Mouse (Mus musculus): ENCODE measurements around the gene Gm9837. TPM values are rescaled to one million over a fixed set of nuclear protein-coding genes. Genes with fewer than 3 reads are reported as not detected.

Gene Gm9837
- total and polyA plus RNA-seq, 2 experiments from 2014 or later = not detected

- Histone ChIP-seq H3K4me2 (ENCODE audit: low read depth, low read length, poor library complexity, severe bottlenecking) (no peak overlapping the region), H3K4me1 (ENCODE audit: insufficient read depth, low read length) (no peaks in the 10 kb centered on the region), H3K27me3 (ENCODE audit: insufficient read depth, low read length) (no peaks in the 10 kb centered on the region), H3K36me3 (ENCODE audit: insufficient read depth, low read length) (no peaks in the 10 kb centered on the region), H3K4me3 (ENCODE audit: low read depth, low read length) (no peak overlapping the region), H3K9ac (replicated peaks; ENCODE audit: low read length, poor library complexity, severe bottlenecking) (no peak overlapping the region), H3K27ac (ENCODE audit: low read depth, low read length) (no peak overlapping the region), H3K9me3 (ENCODE audit: low read length) (no peaks in the 10 kb centered on the region)
- no peak for DNase-seq (ENCODE audit: low spot score)
- ATAC-seq (ENCODE audit: low FRiP score) = no peak
- TF ChIP-seq CTCF (IDR thresholded peaks at IDR 0.05) = no peak
- WGBS = 61% methylated on average over 3 of the region's 3 CpGs
Observed at GRCm38 (mm10) chr11:53508591-53508990, 38.3 kb upstream of the Gm9837 start.

DNA sequence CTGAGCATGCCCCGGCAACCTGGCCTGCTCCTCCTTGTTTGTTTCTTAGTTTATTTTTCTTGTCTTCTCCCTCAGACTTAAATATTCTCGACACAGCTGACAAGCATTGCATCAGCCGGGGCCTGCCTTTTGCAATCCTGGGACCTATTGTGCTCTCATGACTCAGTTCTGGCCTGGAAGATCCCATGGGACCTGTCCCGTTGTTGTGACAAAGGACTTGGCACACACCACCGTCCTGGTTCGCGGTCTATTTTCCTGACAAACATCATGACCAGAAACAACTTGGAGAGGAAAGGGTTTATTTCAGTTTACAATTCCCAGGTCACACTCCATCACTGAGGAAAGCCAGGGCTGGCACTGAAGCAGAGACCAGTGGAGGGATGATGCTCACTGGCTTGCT is 37.9 kb upstream of the Gm9837 start:
- no peak overlapping the region for H3K4me3 ChIP-seq (ENCODE audit: low read depth, low read length)
- WGBS = 49% methylated on average over 7 of the region's 7 CpGs
- no peaks in the 10 kb centered on the region for H3K36me3 ChIP-seq (ENCODE audit: insufficient read depth, low read length)
- no peak overlapping the region for H3K4me2 ChIP-seq (ENCODE audit: low read depth, low read length, poor library complexity, severe bottlenecking)
- ATAC-seq (ENCODE audit: low FRiP score) = no peak
- no peak for TF ChIP-seq CTCF (IDR thresholded peaks at IDR 0.05)
- no peaks in the 10 kb centered on the region for H3K9me3 ChIP-seq (ENCODE audit: low read length)
- no peak overlapping the region for H3K27ac ChIP-seq (ENCODE audit: low read depth, low read length)
- H3K4me1 ChIP-seq (ENCODE audit: insufficient read depth, low read length) = no peaks in the 10 kb centered on the region
- DNase-seq (ENCODE audit: low spot score) = no peak
- H3K27me3 ChIP-seq (ENCODE audit: insufficient read depth, low read length) = no peaks in the 10 kb centered on the region
- no peak overlapping the region for H3K9ac ChIP-seq (replicated peaks; ENCODE audit: low read length, poor library complexity, severe bottlenecking)

DNA sequence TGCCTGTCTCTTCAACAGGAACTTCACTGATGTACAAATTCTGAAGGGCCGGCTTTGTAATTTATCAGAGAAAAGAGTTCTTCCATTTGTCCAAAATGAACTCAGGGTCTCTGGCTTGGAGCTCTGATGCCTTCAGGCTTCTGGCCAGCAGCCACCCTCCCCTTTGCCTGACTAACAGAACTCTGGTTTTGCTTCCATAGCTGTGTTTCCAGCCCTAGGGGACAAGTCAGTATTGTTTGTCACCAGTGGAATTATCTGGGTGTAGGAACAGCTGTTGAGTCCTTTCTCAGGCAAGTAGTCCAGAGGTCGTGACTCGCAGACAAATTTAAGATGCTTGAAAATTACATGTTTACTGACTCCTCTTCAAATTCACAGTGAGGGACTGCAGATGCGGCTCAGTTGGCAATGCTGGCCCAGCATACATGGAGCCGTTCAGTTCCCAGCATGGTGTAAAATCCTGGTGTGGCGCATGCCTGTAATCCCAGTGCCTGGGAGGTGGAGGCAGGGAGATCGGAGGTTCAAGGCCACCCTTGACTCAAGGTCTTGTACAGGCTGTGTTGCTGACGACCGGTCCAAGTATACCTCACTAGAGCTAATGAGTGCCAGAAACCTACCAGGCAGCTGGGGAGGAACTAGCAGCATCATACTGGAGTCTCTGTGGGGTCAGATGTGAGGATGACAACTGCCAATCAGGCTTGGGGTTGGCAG is 37.0 kb upstream of the Gm9837 start:
- H3K4me3 ChIP-seq (ENCODE audit: low read depth, low read length) = no peak overlapping the region
- no peak for TF ChIP-seq CTCF (IDR thresholded peaks at IDR 0.05)
- no peak overlapping the region for H3K4me2 ChIP-seq (ENCODE audit: low read depth, low read length, poor library complexity, severe bottlenecking)
- H3K9ac ChIP-seq (replicated peaks; ENCODE audit: low read length, poor library complexity, severe bottlenecking) = no peak overlapping the region
- H3K36me3 ChIP-seq (ENCODE audit: insufficient read depth, low read length) = no peaks in the 10 kb centered on the region
- H3K27ac ChIP-seq (ENCODE audit: low read depth, low read length) = no peak overlapping the region
- ATAC-seq (ENCODE audit: low FRiP score) = no peak
- no peak for DNase-seq (ENCODE audit: low spot score)
- H3K4me1 ChIP-seq (ENCODE audit: insufficient read depth, low read length) = no peaks in the 10 kb centered on the region
- no peaks in the 10 kb centered on the region for H3K9me3 ChIP-seq (ENCODE audit: low read length)
- 86% methylated on average over 9 of the region's 9 CpGs for WGBS
- no peaks in the 10 kb centered on the region for H3K27me3 ChIP-seq (ENCODE audit: insufficient read depth, low read length)

- DNase-seq (ENCODE audit: low spot score) (peak; percentile 92), ATAC-seq (ENCODE audit: low FRiP score) (peak; percentile 73)
- no peaks in the 10 kb centered on the region for H3K4me1 ChIP-seq (ENCODE audit: insufficient read depth, low read length)
- no peak overlapping the region for H3K4me3 ChIP-seq (ENCODE audit: low read depth, low read length)
- no peak overlapping the region for H3K4me2 ChIP-seq (ENCODE audit: low read depth, low read length, poor library complexity, severe bottlenecking)
- H3K9ac ChIP-seq (replicated peaks; ENCODE audit: low read length, poor library complexity, severe bottlenecking) = no peak overlapping the region
- no peak for TF ChIP-seq CTCF (IDR thresholded peaks at IDR 0.05)
- H3K36me3 ChIP-seq (ENCODE audit: insufficient read depth, low read length) = no peaks in the 10 kb centered on the region
- no peaks in the 10 kb centered on the region for H3K9me3 ChIP-seq (ENCODE audit: low read length)
- WGBS = 41% methylated on average over 5 of the region's 5 CpGs
- peaks cover 6% of the 10 kb centered on the region; the same call in 1 of the 2 replicates for H3K27me3 ChIP-seq (ENCODE audit: insufficient read depth, low read length)
- H3K27ac ChIP-seq (ENCODE audit: low read depth, low read length) = no peak overlapping the region
Observed at GRCm38 (mm10) chr11:53505026-53505663, 34.9 kb upstream of the Gm9837 start.

DNA sequence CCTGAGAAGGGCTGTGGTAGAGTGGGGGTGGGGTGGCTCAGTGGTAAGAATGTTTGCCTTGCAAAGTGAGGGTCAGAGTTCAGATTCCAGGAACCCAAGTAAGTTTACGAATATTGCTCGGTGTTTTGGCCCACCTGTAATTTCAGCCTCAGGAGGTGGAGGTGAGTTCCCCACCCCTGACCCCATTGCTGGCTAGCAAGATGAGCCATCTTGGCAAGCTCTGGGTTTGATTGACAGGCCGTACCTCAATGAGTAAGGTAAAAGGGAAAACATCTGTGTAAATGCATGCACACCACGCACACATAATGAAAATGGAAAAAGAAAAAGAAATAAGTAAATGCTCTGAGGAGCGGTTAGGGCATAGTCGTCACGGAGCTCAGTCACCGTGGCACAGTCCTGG is 34.1 kb upstream of the Gm9837 start:
- peaks cover 8% of the 10 kb centered on the region; the same call in 1 of the 2 replicates for H3K27me3 ChIP-seq (ENCODE audit: insufficient read depth, low read length)
- no peak for TF ChIP-seq CTCF (IDR thresholded peaks at IDR 0.05)
- no peaks in the 10 kb centered on the region for H3K36me3 ChIP-seq (ENCODE audit: insufficient read depth, low read length)
- no peaks in the 10 kb centered on the region for H3K4me1 ChIP-seq (ENCODE audit: insufficient read depth, low read length)
- 92% methylated on average over 8 of the region's 8 CpGs for WGBS
- no peak overlapping the region for H3K4me3 ChIP-seq (ENCODE audit: low read depth, low read length)
- DNase-seq (ENCODE audit: low spot score) = no peak
- no peak overlapping the region for H3K4me2 ChIP-seq (ENCODE audit: low read depth, low read length, poor library complexity, severe bottlenecking)
- H3K27ac ChIP-seq (ENCODE audit: low read depth, low read length) = no peak overlapping the region
- no peak overlapping the region for H3K9ac ChIP-seq (replicated peaks; ENCODE audit: low read length, poor library complexity, severe bottlenecking)
- ATAC-seq (ENCODE audit: low FRiP score) = no peak
- H3K9me3 ChIP-seq (ENCODE audit: low read length) = no peaks in the 10 kb centered on the region

DNA sequence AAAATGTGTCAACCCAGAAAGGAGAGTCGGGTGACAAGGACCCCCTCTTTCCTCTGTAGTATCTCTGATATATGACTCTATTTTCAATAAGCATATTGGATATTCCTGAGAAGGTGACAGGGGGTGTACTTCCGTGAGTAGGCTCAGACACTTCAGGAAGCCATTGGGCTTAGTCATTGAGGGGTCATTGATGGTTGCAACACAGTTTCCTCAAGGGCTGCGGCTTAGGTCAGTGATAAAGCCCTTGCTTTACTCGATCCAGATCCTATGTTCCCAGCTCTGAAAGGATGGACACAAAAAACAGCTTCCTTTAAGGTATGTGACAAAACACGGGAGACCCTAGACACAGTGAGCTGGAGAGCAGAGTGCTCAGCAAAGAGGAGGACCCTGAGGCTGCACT is 33.5 kb upstream of the Gm9837 start:
- no peak for TF ChIP-seq CTCF (IDR thresholded peaks at IDR 0.05)
- ATAC-seq (ENCODE audit: low FRiP score) = no peak
- Histone ChIP-seq H3K9me3 (ENCODE audit: low read length) (no peaks in the 10 kb centered on the region), H3K9ac (replicated peaks; ENCODE audit: low read length, poor library complexity, severe bottlenecking) (no peak overlapping the region), H3K27ac (ENCODE audit: low read depth, low read length) (no peak overlapping the region), H3K36me3 (ENCODE audit: insufficient read depth, low read length) (no peaks in the 10 kb centered on the region), H3K4me2 (ENCODE audit: low read depth, low read length, poor library complexity, severe bottlenecking) (no peak overlapping the region), H3K4me3 (ENCODE audit: low read depth, low read length) (no peak overlapping the region), H3K27me3 (ENCODE audit: insufficient read depth, low read length) (peaks cover 8% of the 10 kb centered on the region; the same call in 1 of the 2 replicates), H3K4me1 (ENCODE audit: insufficient read depth, low read length) (no peaks in the 10 kb centered on the region)
- WGBS = 86% methylated on average over 5 of the region's 5 CpGs
- DNase-seq (ENCODE audit: low spot score) = no peak

All from midbrain, postnatal 0 days (tissue).